10 mouse cellular contexts compared by ENCODE assay signal in genomic region chr8:117200803-117201202, GRCm38 (mm10). TPM values are rescaled to one million over a fixed set of nuclear protein-coding genes. Genes with fewer than 3 reads are reported as not detected.
DNase-seq lines count a peak whose midpoint lies in the region; ATAC-seq and TF ChIP-seq lines count a peak whose summit lies in the region.
"Had no signal": no experiment of that assay in that cellular context is flagged by ENCODE, and none has a peak within 500 bp of the region (broad histone marks: within the 10 kb centered on the region; RNA-seq: fewer than 3 reads in every experiment).

No protein-coding gene starts in this region.

- no peaks in the 10 kb centered on the region for H3K27me3 ChIP-seq in megakaryocyte, embryonic 14.5 days (replicated peaks)
- no peaks in the 10 kb centered on the region for H3K27me3 ChIP-seq in liver, embryonic 14.5 days (ENCODE audit: control insufficient read depth, insufficient read depth, low read length)
- H3K27me3 ChIP-seq in stomach, embryonic 15.5 days (replicated peaks), result no peaks in the 10 kb centered on the region
- H3K27me3 ChIP-seq in hindbrain, postnatal 0 days (ENCODE audit: insufficient read depth, low read length), result no peaks in the 10 kb centered on the region
- H3K27me3 ChIP-seq: Patski had no signal

- peaks cover 87% of the 10 kb centered on the region for H3K4me1 ChIP-seq in megakaryocyte, embryonic 14.5 days
- peaks cover 57 to 64% of the 10 kb centered on the region in 2 experiments for H3K4me1 ChIP-seq in liver, embryonic 14.5 days (replicated peaks; ENCODE audit: control insufficient read depth in 2 of 2, insufficient read depth in 2 of 2, low read length in 1 of 2)
- peaks cover 29% of the 10 kb centered on the region for H3K4me1 ChIP-seq in stomach, embryonic 15.5 days
- H3K4me1 ChIP-seq in hindbrain, postnatal 0 days (ENCODE audit: insufficient read depth, low read length), result no peaks in the 10 kb centered on the region

- 45% methylated on average over 9 of the region's 9 CpGs for WGBS in liver, embryonic 14.5 days (ENCODE audit: insufficient replicate concordance)
- 60% methylated on average over 9 of the region's 9 CpGs for WGBS in stomach, embryonic 15.5 days
- WGBS in hindbrain, postnatal 0 days, result 84% methylated on average over 9 of the region's 9 CpGs

- peak overlapping the region; percentile 60 for H3K9ac ChIP-seq in liver, embryonic 14.5 days (replicated peaks)
- 0 out of 2 replicates have a peak overlapping the region, but pooled peaks have one; percentile 16 for H3K9ac ChIP-seq in stomach, embryonic 15.5 days
- no peak overlapping the region for H3K9ac ChIP-seq in hindbrain, postnatal 0 days (replicated peaks; ENCODE audit: low read length)

- H3K36me3 ChIP-seq in megakaryocyte, embryonic 14.5 days (replicated peaks; ENCODE audit: low read length), result peaks cover 81% of the 10 kb centered on the region
- peaks cover 4% of the 10 kb centered on the region; the same call in 1 of the 2 replicates for H3K36me3 ChIP-seq in liver, embryonic 14.5 days (replicated peaks; ENCODE audit: control insufficient read depth, insufficient read depth, low read depth)
- peaks cover 25% of the 10 kb centered on the region for H3K36me3 ChIP-seq in stomach, embryonic 15.5 days
- peaks cover 22% of the 10 kb centered on the region; the same call in 1 of the 2 replicates for H3K36me3 ChIP-seq in hindbrain, postnatal 0 days (ENCODE audit: insufficient read depth, low read length)

- no peak for ATAC-seq in megakaryocyte, adult 5-6 weeks (ENCODE audit: poor library complexity, severe bottlenecking)
- peak; percentile 76 for ATAC-seq in liver, embryonic 14.5 days (ENCODE audit: insufficient read depth)
- ATAC-seq in stomach, embryonic 15.5 days (ENCODE audit: insufficient read depth, low FRiP score, low read depth), result peak; percentile 71
- no peak for ATAC-seq in hindbrain, postnatal 0 days
- ATAC-seq: Patski had no signal

- H3K4me2 ChIP-seq in liver, embryonic 14.5 days (ENCODE audit: low read depth), result peak overlapping the region; percentile 65
- no peak overlapping the region for H3K4me2 ChIP-seq in stomach, embryonic 15.5 days
- H3K4me2 ChIP-seq in hindbrain, postnatal 0 days (ENCODE audit: low read depth, low read length), result no peak overlapping the region

- peak; percentile 2 for DNase-seq in embryo, embryonic 10.5 days (ENCODE audit: low spot score)
- no peak for DNase-seq in embryo, embryonic 9.5 days (ENCODE audit: extremely low spot score)
- peak; percentile 80 to 82 (median 81) for DNase-seq in liver, embryonic 14.5 days (ENCODE audit: low read depth in 3 of 3, low spot score in 3 of 3)
- no peak for DNase-seq in hindbrain, postnatal 0 days (ENCODE audit: low spot score)
- no peak for DNase-seq in left cerebral cortex, adult 18-20 months (ENCODE audit: low spot score in 2 of 2)
- DNase-seq: right cerebral cortex, postnatal 4 days had no signal

- peak overlapping the region; percentile 98 for H3K27ac ChIP-seq in liver, embryonic 14.5 days
- H3K27ac ChIP-seq in stomach, embryonic 15.5 days, result peak overlapping the region; percentile 89
- no peak overlapping the region for H3K27ac ChIP-seq in hindbrain, postnatal 0 days

- TF ChIP-seq EP300 in liver, embryonic 14.5 days (IDR thresholded peaks at IDR 0.05; ENCODE audit: low read depth), result peak; percentile 90

- H3K4me3 ChIP-seq in megakaryocyte, embryonic 14.5 days (replicated peaks), result peak overlapping the region; percentile 60
- peak overlapping the region; percentile 43 to 50 for H3K4me3 ChIP-seq in liver, embryonic 14.5 days (ENCODE audit: insufficient read depth in 1 of 2, low read depth in 2 of 2, low read length in 2 of 2)
- H3K4me3 ChIP-seq in stomach, embryonic 15.5 days (replicated peaks), result no peak overlapping the region
- no peak overlapping the region for H3K4me3 ChIP-seq in hindbrain, postnatal 0 days (ENCODE audit: low read length)

- H3K9me3 ChIP-seq in megakaryocyte, embryonic 14.5 days, result no peaks in the 10 kb centered on the region
- H3K9me3 ChIP-seq in liver, embryonic 14.5 days (ENCODE audit: control insufficient read depth, low read length), result no peaks in the 10 kb centered on the region
- H3K9me3 ChIP-seq in stomach, embryonic 15.5 days, result no peaks in the 10 kb centered on the region
- no peaks in the 10 kb centered on the region for H3K9me3 ChIP-seq in hindbrain, postnatal 0 days (ENCODE audit: low read length)

- TF ChIP-seq CTCF in liver, embryonic 14.5 days (IDR thresholded peaks at IDR 0.05; ENCODE audit: low read depth), result no peak
- no peak for TF ChIP-seq CTCF in hindbrain, postnatal 0 days (IDR thresholded peaks at IDR 0.05; ENCODE audit: low read depth)

RNA-seq across cellular contexts. Expression of gene Gan, which starts 42.9 kb away (rescaled TPM):
- polyA plus RNA-seq in megakaryocyte, embryonic 14.5 days (2012; ENCODE audit: insufficient read depth, low replicate concordance), result 1.7 and 2.1 TPM in 2 replicates
- 4.6 and 5.4 TPM in 2 replicates for total RNA-seq in megakaryocyte, adult 5-6 weeks (2015)
- 4.6 and 4.8 TPM in 2 replicates for total RNA-seq in megakaryocyte, adult 5-6 weeks (2017)
- 1.4 and 1.6 TPM in 2 replicates for polyA plus RNA-seq in liver, embryonic 14.5 days (2012; rRNA removed)
- polyA plus RNA-seq in liver, embryonic 14.5 days (2014; fragmentation: Nextera tagmentation; extraction: Ambion mirVana), result 0.62 and 0.77 TPM in 2 replicates
- 2.3 and 2.8 TPM in 2 replicates for polyA plus RNA-seq in stomach, embryonic 15.5 days (2015; fragmentation: Nextera tagmentation; extraction: Ambion mirVana)
- total RNA-seq in hindbrain, postnatal 0 days (2014; rRNA removed), result 8.5 and 11.1 TPM in 2 replicates
- polyA plus RNA-seq in hindbrain, postnatal 0 days (2015; fragmentation: Nextera tagmentation; extraction: Ambion mirVana), result 4.8 and 5.6 TPM in 2 replicates
- 10 to 100 TPM; 17.9 to 18.4 TPM for total RNA-seq in left cerebral cortex, adult 18-20 months (2021)

RNA-seq across cellular contexts. Expression of gene Cmip, which starts 56.1 kb away (rescaled TPM):
- 92.3 and 120 TPM in 2 replicates for polyA plus RNA-seq in megakaryocyte, embryonic 14.5 days (2012; ENCODE audit: insufficient read depth, low replicate concordance)
- 58.4 and 60.3 TPM in 2 replicates for total RNA-seq in megakaryocyte, adult 5-6 weeks (2015)
- 22.7 and 26.5 TPM in 2 replicates for total RNA-seq in megakaryocyte, adult 5-6 weeks (2017)
- polyA plus RNA-seq in liver, embryonic 14.5 days (2012; rRNA removed), result 9.8 and 10.4 TPM in 2 replicates
- polyA plus RNA-seq in liver, embryonic 14.5 days (2014; fragmentation: Nextera tagmentation; extraction: Ambion mirVana), result 6.7 and 10.6 TPM in 2 replicates
- 31.8 and 32.1 TPM in 2 replicates for polyA plus RNA-seq in stomach, embryonic 15.5 days (2015; fragmentation: Nextera tagmentation; extraction: Ambion mirVana)
- 230 and 250 TPM in 2 replicates for total RNA-seq in hindbrain, postnatal 0 days (2014; rRNA removed)
- polyA plus RNA-seq in hindbrain, postnatal 0 days (2015; fragmentation: Nextera tagmentation; extraction: Ambion mirVana), result 160 and 163 TPM in 2 replicates
- total RNA-seq in left cerebral cortex, adult 18-20 months (2021), result 100 to 1,000 TPM; 299 to 317 TPM

Comparison
In these comparisons a context has a peak if more than half of its experiments do, and no peak if none do; other contexts are left out.
1. DNase-seq: peak in embryo, embryonic 10.5 days (single experiment) and liver, embryonic 14.5 days (3 of 3); none in embryo, embryonic 9.5 days (single experiment), hindbrain, postnatal 0 days (single experiment) and left cerebral cortex, adult 18-20 months (0 of 2).
2. H3K4me3 ChIP-seq: peak in megakaryocyte, embryonic 14.5 days (single experiment) and liver, embryonic 14.5 days (2 of 2); none in stomach, embryonic 15.5 days (single experiment) and hindbrain, postnatal 0 days (single experiment).
3. ATAC-seq: peak in liver, embryonic 14.5 days (single experiment) and stomach, embryonic 15.5 days (single experiment); none in megakaryocyte, adult 5-6 weeks (single experiment) and hindbrain, postnatal 0 days (single experiment).